Mouse (Mus musculus): ENCODE results near the gene Crybg2.

- TF ChIP-seq GATA1 (IDR thresholded peaks at IDR 0.05; ENCODE audit: low read length) (no peak), TAL1 (IDR thresholded peaks at IDR 0.05; ENCODE audit: low read length) (no peak)
Measured at GRCm38 (mm10) chr4:134053538-134053937, 7.1 kb upstream of the Crybg2 start, which contains the start of gene Zfp683.
